Mouse (Mus musculus) urinary bladder, postnatal 36 days (tissue): ENCODE results near the gene Gns.

Experiments
- DNase-seq, 2 experiments: peaks; one replicate each; pipeline ENCODE4 v3.0.0; 2022; ENCODE audit warnings: low spot score in 2 of 2, mixed read lengths in 1 of 2

Gene Gns

DNA sequence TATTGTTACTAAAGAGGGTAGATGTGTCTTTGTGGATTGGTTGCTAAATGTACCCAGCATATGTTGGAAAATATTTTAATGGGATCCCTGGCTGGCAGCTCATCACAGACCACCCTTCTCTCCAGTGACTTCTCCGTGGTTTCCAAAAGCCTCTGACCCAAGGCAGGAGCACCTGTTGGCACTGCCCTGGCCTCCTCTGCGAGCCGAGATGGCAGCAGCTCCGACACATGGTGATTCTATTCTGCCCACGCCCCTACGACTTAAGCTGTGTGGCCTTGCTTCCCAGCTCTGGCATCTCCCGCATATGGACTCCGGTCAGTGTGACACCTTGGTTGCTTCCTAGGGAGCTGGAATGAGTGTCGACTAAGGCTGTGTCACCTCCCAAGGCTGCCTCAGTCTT is 38.2 kb downstream of the Gns start:
- DNase-seq = no peak

GRCm38 (mm10) chr10:121403946-121404345 is 39.1 kb downstream of the Gns start:
- no peak for DNase-seq

DNA sequence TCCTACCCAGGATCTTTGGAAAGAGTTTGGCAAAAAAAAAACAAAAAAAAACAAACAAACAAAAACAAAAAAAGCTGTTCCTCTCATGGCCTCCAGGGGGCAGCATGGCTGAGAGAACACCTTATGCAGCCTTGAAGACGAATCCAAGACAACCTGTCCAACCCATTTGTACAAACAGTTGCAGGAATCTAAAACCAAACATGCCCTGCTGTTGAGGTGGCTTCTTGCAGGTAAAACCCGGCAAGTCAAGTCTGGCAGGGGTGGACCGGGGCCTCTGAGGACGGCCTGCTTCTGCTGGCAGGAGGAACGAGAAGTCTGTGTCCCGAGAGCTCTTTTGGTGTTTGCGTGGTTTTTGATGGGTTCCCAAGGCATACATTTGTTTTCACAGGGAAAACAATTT is 44.8 kb downstream of the Gns start:
- peak; percentile 38 to 70 for DNase-seq

DNA sequence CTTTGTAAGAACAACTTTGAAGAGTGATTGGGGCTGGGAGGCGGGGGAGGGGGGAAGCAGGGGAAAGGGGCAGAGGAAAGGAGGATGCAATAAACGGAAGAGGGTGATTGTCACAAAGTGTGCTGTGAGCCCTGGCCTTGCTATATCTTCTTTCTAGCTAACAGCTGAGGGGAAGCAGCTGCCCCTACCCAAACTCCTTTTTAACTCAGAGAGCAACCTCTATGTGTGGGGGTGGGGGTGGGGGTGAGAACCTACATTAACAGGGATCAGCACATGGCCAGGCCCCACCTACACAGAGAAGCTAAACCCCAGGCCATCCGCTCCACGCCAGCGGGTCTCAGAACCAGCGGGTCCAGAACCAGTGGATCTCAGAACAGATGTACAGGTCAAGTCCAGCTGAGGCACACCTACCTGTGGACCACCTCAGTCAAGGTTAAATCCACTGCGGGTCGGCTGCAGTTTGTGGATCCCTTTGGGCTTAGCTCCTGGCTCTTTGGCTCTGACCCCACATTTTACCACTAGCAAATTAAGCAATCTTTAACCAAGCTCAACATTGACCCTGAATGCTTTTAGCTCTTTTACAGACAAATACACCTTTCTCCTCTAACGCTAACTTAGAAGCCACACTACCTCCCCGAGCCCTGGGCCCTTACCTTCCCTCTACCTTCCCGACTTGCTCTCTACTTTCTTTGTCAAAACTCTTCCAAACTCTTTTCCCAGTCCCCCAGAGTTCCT is 47.0 kb downstream of the Gns start:
- DNase-seq = no peak

GRCm38 (mm10) chr10:121412824-121413223 is 47.9 kb downstream of the Gns start:
- no peak for DNase-seq

DNA sequence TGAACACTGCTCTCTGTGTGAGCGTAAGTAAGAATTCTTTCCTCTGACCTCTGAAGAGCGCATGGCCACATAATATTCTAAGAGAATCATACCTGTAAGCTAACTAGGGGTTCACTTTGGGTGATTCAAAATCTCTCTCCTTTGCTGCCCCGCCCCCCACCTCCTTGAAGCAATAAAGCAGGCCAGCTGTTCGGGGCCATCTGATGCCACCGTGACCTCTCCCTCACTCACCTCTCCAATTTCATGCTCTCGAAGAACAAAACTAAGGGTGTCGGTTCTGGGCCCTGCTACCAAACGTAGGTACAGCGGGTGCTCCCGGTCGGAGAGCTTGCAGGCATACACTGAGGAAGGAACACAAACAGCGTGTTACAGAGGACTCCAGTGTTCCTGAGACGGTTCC is 49.2 kb downstream of the Gns start:
- no peak for DNase-seq

- no peak for DNase-seq
Measured at GRCm38 (mm10) chr10:121418835-121419234, 53.9 kb downstream of the Gns start.

GRCm38 (mm10) chr10:121419640-121420470 is 55.0 kb downstream of the Gns start:
- no peak for DNase-seq

- no peak for DNase-seq
Measured at GRCm38 (mm10) chr10:121421023-121421422, 56.1 kb downstream of the Gns start.

DNA sequence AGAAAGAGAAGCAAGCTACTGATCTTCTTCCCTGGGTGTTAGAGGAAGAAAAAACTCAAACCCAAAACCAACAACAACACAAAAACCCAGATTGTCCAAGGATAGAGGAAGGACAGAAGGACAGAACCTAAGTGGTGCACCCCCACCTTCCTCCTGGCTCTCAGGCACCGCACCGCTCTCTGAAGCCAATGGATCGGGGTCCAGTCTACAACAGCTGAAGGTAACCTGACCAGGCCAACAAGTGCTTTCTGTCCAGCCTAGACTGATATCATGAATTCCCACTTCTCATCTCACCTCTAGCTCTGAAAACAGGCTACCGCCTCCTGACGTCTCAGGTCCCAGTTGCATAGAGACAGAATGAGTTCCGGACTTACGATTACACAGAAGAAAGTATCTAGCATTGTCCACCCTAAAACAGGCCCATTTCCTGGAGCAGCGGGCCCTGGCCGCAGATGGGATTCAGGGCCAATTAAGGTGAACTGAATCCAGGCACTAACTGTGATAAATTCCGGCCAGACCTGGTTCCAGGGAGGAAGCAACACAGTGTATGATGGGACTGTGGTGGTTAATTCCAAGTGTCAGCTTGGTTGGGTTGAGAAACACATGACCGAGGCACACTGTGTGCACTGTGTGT is 56.9 kb downstream of the Gns start:
- DNase-seq = no peak

- no peak for DNase-seq
Measured at GRCm38 (mm10) chr10:121422294-121422693, 57.4 kb downstream of the Gns start.

GRCm38 (mm10) chr10:121423541-121424349 is 58.9 kb downstream of the Gns start:
- DNase-seq = no peak

DNA sequence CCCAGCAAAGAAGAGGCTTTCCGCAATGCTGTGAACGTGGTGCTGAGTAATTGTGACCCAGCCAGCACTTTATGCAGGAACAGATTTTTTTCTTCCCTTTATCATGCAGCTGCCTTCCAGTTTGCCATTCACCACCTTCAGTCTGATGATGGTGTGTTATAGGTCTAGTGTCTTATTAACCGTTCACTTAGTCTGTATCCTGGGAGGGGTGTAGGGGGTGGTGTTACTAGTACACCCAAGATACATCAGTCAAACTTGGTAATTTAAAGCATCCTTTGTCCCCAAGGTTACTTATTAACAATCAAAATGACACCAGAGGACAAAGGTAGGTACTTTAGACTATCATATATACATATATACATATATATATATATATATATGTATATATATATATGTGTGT is 59.6 kb downstream of the Gns start:
- no peak for DNase-seq

- DNase-seq = no peak
Measured at GRCm38 (mm10) chr10:121425079-121425478, 60.2 kb downstream of the Gns start.

GRCm38 (mm10) chr10:121425506-121426025 is 60.7 kb downstream of the Gns start:
- no peak for DNase-seq

DNA sequence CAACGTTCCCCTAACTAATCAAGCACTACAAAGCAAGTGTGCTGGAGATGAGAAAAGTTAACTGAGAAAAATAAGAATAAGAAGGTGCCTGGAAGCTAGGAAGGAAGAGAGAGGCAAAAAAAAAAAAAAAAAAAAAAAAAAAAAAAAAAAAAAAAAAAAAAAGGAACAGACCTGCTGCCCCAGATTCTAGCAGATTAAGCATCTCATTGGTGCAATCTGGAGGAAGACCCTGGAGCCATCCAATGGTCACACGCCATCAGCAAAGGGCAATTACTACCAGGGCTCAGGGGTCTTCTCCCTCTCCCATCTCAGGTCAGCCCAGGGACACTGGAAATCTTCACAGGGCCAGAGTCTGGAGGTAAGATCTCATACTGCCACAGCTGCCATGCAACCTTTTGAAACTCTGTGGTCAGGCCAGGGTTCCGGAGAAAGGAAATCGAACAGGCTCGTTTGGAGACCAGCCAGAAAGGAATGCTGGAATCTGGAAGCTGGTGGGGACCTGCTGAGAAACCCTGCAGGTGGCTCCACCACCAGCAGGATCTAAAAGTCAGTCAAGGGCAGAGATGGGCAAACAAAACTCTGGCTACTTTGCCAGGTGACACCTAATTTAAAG is 61.7 kb downstream of the Gns start:
- no peak for DNase-seq

GRCm38 (mm10) chr10:121427136-121427535 is 62.2 kb downstream of the Gns start:
- DNase-seq = no peak

DNA sequence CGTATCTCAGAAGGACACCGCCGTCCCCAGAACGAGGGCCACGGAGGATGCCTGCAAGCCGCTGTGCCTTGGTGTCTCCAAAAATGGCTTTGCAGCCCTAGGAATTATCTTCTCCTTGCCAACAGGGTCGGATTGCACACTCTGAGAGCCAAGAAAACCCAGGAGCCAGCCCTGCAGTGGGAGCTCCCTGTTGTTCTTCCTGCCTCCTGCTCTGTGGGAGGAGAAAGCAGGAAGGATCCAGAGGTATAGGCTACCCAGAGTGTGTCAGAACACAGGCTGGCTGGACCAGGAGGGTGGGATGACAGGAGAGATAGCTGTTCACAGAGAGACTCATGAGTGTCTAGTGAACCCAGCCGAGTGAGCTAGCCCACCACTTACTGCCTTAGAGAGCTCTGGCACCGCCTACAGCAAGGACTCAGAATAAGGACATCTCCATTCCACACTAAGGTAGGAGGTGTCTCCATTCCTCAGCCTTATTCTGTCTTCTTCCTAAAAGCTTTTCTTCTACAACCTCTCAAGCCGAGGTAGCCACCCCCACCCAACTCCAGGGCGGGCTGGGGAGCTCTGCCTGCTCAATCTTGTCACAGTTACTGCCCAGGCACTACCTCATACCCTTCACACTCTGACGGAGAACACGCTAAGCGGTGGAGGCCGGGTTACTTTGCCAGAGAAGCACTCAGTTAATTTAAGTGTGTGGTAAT is 63.3 kb downstream of the Gns start:
- no peak for DNase-seq

- DNase-seq = no peak
Measured at GRCm38 (mm10) chr10:121429089-121429488, 64.2 kb downstream of the Gns start.

- no peak for DNase-seq
Measured at GRCm38 (mm10) chr10:121429581-121429980, 64.7 kb downstream of the Gns start.
